1 mouse cellular context compared by ENCODE assay signal in genomic region chr8:123034171-123034570, GRCm38 (mm10).
TF ChIP-seq lines count a peak whose summit lies in the region.

No protein-coding gene starts in this region.

TF ChIP-seq in CH12.LX, 34 proteins besides CTCF, POLR2A, EP300 and RAD21 (continued from another document):
- TF ChIP-seq E2F4 (IDR thresholded peaks at IDR 0.05; ENCODE audit: insufficient replicate concordance, low read depth, low read length) (0 out of 2 replicates have a peak, but pooled peaks have one; percentile 79), ZC3H11A (IDR thresholded peaks at IDR 0.05; ENCODE audit: low read depth, low read length) (no peak)
